Mouse (Mus musculus) hindbrain, embryonic 10.5 days (tissue): ENCODE measurements around the gene Rack1. TPM values are rescaled to one million over a fixed set of nuclear protein-coding genes. Genes with fewer than 3 reads are reported as not detected.
"Not testable (repeated sequence)": the region's sequence is repeated elsewhere in the genome, so short reads cannot be mapped to it uniquely, and the experiment has no call there.

Source experiments
- DNase-seq: peaks from one replicate; pipeline ENCODE4 v3.0.0-alpha.2; 2017; ENCODE audit warnings: low spot score
- H3K27ac ChIP-seq: fragments of 300-500 bp; sonication (generic); 2 replicates; pipeline ENCODE4 v1.5.1; 2016; ENCODE audit warnings: mild to moderate bottlenecking, moderate library complexity
- H3K27me3 ChIP-seq: fragments of 300-500 bp; sonication (generic); 2 replicates; pipeline ENCODE4 v1.6.1; 2016; ENCODE audit warnings: mild to moderate bottlenecking; ENCODE audit not compliant: poor library complexity, insufficient read depth, severe bottlenecking
- H3K36me3 ChIP-seq: fragments of 300-500 bp; sonication (generic); 2 replicates; pipeline ENCODE4 v1.6.1; 2016; ENCODE audit warnings: mild to moderate bottlenecking, moderate library complexity
- H3K4me1 ChIP-seq: fragments of 300-500 bp; sonication (generic); replicated peaks from 2 replicates; pipeline ENCODE4 v1.6.1; 2016; ENCODE audit warnings: mild to moderate bottlenecking
- H3K4me3 ChIP-seq: fragments of 300-500 bp; sonication (generic); 2 replicates; pipeline ENCODE4 v1.5.1; 2016; ENCODE audit warnings: mild to moderate bottlenecking, moderate library complexity
- H3K9me3 ChIP-seq: fragments of 300-500 bp; sonication (generic); 2 replicates; pipeline ENCODE4 v1.6.1; 2016; ENCODE audit warnings: mild to moderate bottlenecking, moderate library complexity
- WGBS: fragments of 180-500 bp; shearing (Covaris S2); methylation state at CpG from one replicate; pipeline ENCODE4 v1.1.7; 2016; 5-methylcytosine and 5-hydroxymethylcytosine counted together
- polyA plus RNA-seq: library from polyadenylated mRNA; unstranded; fragments of >200 nt; fragmentation: Nextera tagmentation; extraction: Ambion mirVana; gene quantifications from 2 replicates; pipeline ENCODE4 v1.2.1, GENCODE M21; 2016

Rack1 gene
- polyA plus RNA-seq, 1 experiment from 2014 or later = 672 TPM

- Histone ChIP-seq H3K27ac (peak overlapping the region; percentile 35; the same call in 1 of the 2 replicates), H3K27me3 (no peaks in the 10 kb centered on the region; the same call in 1 of the 2 replicates), H3K36me3 (no peaks in the 10 kb centered on the region), H3K4me1 (peaks cover 10% of the 10 kb centered on the region), H3K9me3 (peaks cover 3% of the 10 kb centered on the region; the same call in 1 of the 2 replicates), H3K4me3 (peak overlapping the region; percentile 51)
- DNase-seq = peak; percentile 44
- WGBS = 56% methylated on average over 10 of the region's 10 CpGs
Measured at GRCm38 (mm10) chr11:48787455-48788211, 12.5 kb upstream of the Rack1 start.

DNA sequence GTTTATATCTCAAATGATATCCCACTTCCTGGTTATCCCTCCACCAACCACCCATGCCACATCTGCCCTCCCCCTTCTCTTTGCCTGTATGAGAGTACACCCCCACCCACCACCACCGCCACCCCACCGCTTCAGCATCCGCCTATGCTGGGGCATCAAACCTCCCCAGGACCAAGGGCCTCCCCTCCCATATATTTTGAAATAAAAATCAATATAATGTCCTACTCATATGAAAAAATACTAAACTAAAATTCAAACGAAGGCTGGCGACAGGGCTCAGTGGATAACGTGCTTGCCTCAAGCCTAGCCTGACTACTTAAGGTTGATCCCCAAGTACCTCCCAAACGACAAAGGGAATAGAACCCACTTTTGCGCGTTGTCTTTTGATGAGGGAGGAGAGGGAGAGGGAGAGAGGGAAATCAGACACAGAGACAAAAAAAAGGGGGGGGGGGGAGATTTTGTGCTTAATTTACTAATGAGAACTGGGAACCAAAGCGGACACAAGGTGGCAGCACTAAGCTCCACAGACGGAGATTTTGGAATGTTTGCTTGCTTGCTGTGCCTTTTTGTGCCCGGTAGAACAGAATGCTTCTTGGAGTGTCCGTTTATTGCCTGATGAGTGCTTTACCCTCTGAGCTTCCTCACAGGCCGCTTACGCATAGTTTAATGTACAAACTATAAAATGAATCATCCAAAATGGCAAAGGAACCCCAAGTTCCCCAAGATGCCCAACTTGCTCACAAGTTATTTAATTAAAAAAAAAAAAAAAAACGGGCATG lies 11.6 kb upstream of the Rack1 start:
- Histone ChIP-seq H3K27ac (peak overlapping the region; percentile 72), H3K27me3 (no peaks in the 10 kb centered on the region; the same call in 1 of the 2 replicates), H3K9me3 (peaks cover 3% of the 10 kb centered on the region; the same call in 1 of the 2 replicates), H3K4me3 (peak overlapping the region; percentile 51), H3K4me1 (peaks cover 10% of the 10 kb centered on the region), H3K36me3 (no peaks in the 10 kb centered on the region)
- WGBS = 8% methylated on average over 16 of the region's 16 CpGs
- peak; percentile 75 for DNase-seq

GRCm38 (mm10) chr11:48789215-48789614 lies 10.9 kb upstream of the Rack1 start:
- Histone ChIP-seq H3K27ac (no peak overlapping the region), H3K4me1 (peaks cover 10% of the 10 kb centered on the region), H3K36me3 (no peaks in the 10 kb centered on the region), H3K9me3 (peaks cover 3% of the 10 kb centered on the region; the same call in 1 of the 2 replicates), H3K27me3 (no peaks in the 10 kb centered on the region; the same call in 1 of the 2 replicates), H3K4me3 (no peak overlapping the region)
- DNase-seq = no peak
- WGBS = 88% methylated on average over 5 of the region's 5 CpGs

- Histone ChIP-seq H3K4me3 (peak overlapping the region; percentile 36), H3K27me3 (no peaks in the 10 kb centered on the region; the same call in 1 of the 2 replicates), H3K4me1 (peaks cover 10% of the 10 kb centered on the region), H3K36me3 (no peaks in the 10 kb centered on the region), H3K9me3 (peaks cover 3% of the 10 kb centered on the region; the same call in 1 of the 2 replicates), H3K27ac (no peak overlapping the region)
- DNase-seq = peak; percentile 77
- WGBS = 14% methylated on average over 20 of the region's 20 CpGs
Measured at GRCm38 (mm10) chr11:48789973-48790823, 9.9 kb upstream of the Rack1 start.

GRCm38 (mm10) chr11:48790946-48791345 lies 9.2 kb upstream of the Rack1 start:
- H3K27ac ChIP-seq = no peak overlapping the region
- DNase-seq = no peak
- no peaks in the 10 kb centered on the region for H3K36me3 ChIP-seq
- 57% methylated on average over 8 of the region's 8 CpGs for WGBS
- H3K9me3 ChIP-seq = no peaks in the 10 kb centered on the region
- no peak overlapping the region for H3K4me3 ChIP-seq
- H3K27me3 ChIP-seq = no peaks in the 10 kb centered on the region; the same call in 1 of the 2 replicates
- H3K4me1 ChIP-seq = peaks cover 10% of the 10 kb centered on the region

DNA sequence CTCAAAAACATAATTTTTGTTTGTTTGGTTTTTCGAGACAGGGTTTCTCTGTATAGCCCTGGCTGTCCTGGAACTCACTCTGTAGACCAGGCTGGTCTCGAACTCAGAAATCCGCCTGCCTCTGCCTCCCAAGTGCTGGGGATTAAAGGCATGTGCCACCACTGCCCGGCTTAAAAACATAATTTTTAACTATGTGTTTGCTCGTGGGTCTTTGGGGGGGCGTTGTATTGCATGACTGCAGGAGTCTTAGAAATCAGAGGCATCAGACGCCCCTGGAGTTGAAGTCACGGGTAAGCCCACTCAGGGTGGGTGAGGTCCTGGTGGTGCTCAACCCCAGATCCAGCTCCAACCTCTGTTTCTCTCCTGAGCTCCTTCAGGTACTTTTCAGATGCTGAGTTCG lies 8.2 kb upstream of the Rack1 start:
- H3K27ac ChIP-seq, H3K9me3 ChIP-seq, DNase-seq, H3K27me3 ChIP-seq, H3K4me3 ChIP-seq, H3K36me3 ChIP-seq: not testable (repeated sequence)
- WGBS = 90% methylated on average over 9 of the region's 9 CpGs
- peaks cover 10% of the 10 kb centered on the region for H3K4me1 ChIP-seq

DNA sequence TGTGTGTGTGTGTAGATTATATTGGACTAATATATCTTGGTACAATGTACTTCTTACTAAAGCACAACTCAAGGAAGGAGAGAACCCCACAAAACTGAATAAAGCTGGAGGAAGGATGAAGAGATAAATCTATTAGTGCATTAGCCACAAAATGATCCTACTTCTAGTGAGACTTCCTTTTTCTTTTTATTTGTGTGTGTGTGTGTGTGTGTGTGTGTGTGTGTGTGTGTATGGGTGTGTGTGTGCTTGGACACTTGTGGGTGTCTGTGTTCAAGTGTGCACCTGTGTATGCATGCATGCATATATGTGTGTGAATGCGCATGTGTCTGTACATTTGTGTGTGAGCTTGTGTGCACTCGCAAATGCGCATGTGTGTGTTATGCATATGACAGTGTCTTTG lies 6.9 kb upstream of the Rack1 start:
- Histone ChIP-seq H3K4me3 (no peak overlapping the region), H3K4me1 (peaks cover 12% of the 10 kb centered on the region), H3K27me3 (no peaks in the 10 kb centered on the region; the same call in 1 of the 2 replicates), H3K27ac (no peak overlapping the region), H3K9me3 (no peaks in the 10 kb centered on the region), H3K36me3 (no peaks in the 10 kb centered on the region)
- no peak for DNase-seq
- over 99% methylated on average over 3 of the region's 3 CpGs for WGBS

DNA sequence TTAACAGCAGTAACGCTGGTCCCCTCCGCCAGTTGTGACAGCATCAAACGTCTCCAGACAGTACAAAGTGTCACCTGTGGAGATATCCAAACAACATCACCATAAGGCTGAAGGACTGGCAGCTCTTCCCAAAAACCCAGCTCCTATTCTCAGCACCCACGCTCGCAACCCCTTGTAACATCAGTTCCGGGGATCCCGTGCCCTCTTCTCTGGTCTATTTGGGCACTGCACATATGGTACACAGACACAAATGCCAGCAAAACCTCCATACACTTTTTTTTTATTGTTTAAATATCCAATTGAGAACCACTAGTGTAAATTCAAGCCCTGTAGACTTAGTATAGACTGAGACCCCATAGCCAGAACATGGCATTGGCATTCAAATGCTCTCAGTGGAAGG lies 4.9 kb upstream of the Rack1 start:
- H3K27ac ChIP-seq = no peak overlapping the region
- H3K36me3 ChIP-seq = no peaks in the 10 kb centered on the region
- H3K27me3 ChIP-seq = no peaks in the 10 kb centered on the region; the same call in 1 of the 2 replicates
- H3K9me3 ChIP-seq = no peaks in the 10 kb centered on the region
- DNase-seq = no peak
- 84% methylated on average over 7 of the region's 7 CpGs for WGBS
- no peak overlapping the region for H3K4me3 ChIP-seq
- peaks cover 19% of the 10 kb centered on the region for H3K4me1 ChIP-seq

DNA sequence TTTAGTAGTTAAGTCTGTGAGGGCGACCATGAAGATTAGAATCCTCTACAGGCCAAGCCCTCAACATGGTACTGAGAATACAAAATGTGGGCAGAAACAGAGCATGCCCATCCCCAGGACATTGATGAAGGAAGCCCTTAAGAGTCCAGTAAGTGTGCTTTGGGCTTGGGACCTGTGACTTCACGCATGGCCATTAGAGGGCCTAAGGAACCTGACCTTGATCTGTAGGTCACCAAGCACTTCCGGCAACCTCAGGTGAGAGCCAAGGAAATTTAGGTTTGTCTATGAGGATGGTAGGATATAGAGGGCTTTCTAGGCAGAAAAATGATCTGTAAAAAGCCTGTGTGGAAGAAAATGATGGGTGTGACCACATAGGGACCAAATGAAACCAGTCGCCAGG lies 3.8 kb upstream of the Rack1 start:
- H3K4me1 ChIP-seq = peaks cover 19% of the 10 kb centered on the region
- H3K4me3 ChIP-seq = no peak overlapping the region
- H3K9me3 ChIP-seq = no peaks in the 10 kb centered on the region
- no peaks in the 10 kb centered on the region for H3K27me3 ChIP-seq
- 75% methylated on average over 4 of the region's 4 CpGs for WGBS
- no peak overlapping the region for H3K27ac ChIP-seq
- no peak for DNase-seq
- peaks cover 3% of the 10 kb centered on the region for H3K36me3 ChIP-seq

DNA sequence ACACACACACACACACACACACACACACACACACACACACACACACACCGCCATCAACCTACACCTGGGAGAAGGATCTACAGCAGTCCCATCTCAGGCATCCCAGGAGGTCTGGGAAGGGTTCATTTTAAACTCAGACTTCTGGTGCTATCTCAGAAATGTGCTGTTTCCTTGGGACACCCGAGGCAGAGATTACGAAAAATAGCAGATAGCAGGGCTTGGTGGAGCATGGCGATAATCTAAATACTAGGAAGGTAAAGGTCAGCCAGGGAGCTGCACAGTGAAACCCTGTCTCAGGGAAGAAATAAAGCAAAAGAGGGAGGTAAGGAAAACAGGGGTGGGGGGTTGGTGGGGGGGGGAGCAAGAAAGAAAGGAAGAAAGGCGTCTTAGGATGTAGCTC lies 2.8 kb upstream of the Rack1 start:
- 89% methylated on average over 5 of the region's 5 CpGs for WGBS
- Histone ChIP-seq H3K27ac (no peak overlapping the region), H3K4me3 (no peak overlapping the region), H3K36me3 (peaks cover 13% of the 10 kb centered on the region), H3K9me3 (no peaks in the 10 kb centered on the region), H3K4me1 (peaks cover 29% of the 10 kb centered on the region), H3K27me3 (no peaks in the 10 kb centered on the region)
- DNase-seq = no peak

DNA sequence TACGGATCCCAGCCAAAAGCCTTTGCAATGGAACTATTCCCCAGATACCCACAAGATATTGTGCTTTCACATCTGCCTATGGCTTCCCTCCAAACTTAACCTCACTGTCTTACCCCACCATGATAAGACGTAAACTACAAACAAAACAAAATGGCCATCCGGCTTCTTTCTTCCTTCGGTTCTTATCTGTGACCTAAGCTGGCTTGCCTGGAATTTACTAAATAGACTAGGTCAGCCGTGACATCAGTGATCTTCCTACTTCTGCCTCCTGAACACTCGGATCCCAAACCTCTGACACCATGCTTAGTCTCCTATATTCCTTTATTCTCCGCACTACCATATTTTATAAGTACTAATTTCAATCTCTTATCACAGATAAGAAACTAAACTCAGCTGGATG lies 1.8 kb upstream of the Rack1 start:
- 83% methylated on average over 7 of the region's 7 CpGs for WGBS
- H3K4me3 ChIP-seq = peak overlapping the region; percentile 89
- no peak for DNase-seq

More for the DNA sequence above, 1.8 kb upstream of the Rack1 start:
- H3K4me1 ChIP-seq = peaks cover 34% of the 10 kb centered on the region
- peaks cover 23% of the 10 kb centered on the region for H3K36me3 ChIP-seq
- H3K27ac ChIP-seq = peak overlapping the region; percentile 16; the same call in 1 of the 2 replicates
- H3K27me3 ChIP-seq = no peaks in the 10 kb centered on the region
- H3K9me3 ChIP-seq = no peaks in the 10 kb centered on the region
